Comparison of ENCODE assay signal across 8 mouse cellular contexts in genomic region chr5:118155565-118155947, GRCm38 (mm10). TPM values are rescaled to one million over a fixed set of nuclear protein-coding genes. Genes with fewer than 3 reads are reported as not detected.
DNase-seq lines count a peak whose midpoint lies in the region; ATAC-seq and TF ChIP-seq lines count a peak whose summit lies in the region.

No protein-coding gene starts in this region.

- peak overlapping the region; percentile 98 for H3K4me3 ChIP-seq in kidney, embryonic 15.5 days (replicated peaks)
- peak overlapping the region; percentile 83 for H3K4me3 ChIP-seq in cortical plate, adult 2 months (ENCODE audit: insufficient read depth, low read length)
- H3K4me3 ChIP-seq in hindbrain, embryonic 15.5 days = peak overlapping the region; percentile 79
- H3K4me3 ChIP-seq in midbrain, embryonic 14.5 days (replicated peaks; ENCODE audit: low read depth, low read length) = peak overlapping the region; percentile 91

- no peak for ATAC-seq in kidney, embryonic 15.5 days (replicated peaks; ENCODE audit: low FRiP score)
- no peak; the same call in 1 of the 2 replicates for ATAC-seq in hindbrain, embryonic 15.5 days (ENCODE audit: low FRiP score, low read depth)
- no peak for ATAC-seq in midbrain, embryonic 14.5 days (ENCODE audit: low FRiP score, low TSS enrichment)

- no peak for TF ChIP-seq POLR2A in cortical plate, adult 2 months (IDR thresholded peaks at IDR 0.05; ENCODE audit: extremely low read depth, insufficient read depth, low read length)

- peaks cover 12% of the 10 kb centered on the region for H3K36me3 ChIP-seq in kidney, embryonic 15.5 days
- H3K36me3 ChIP-seq in hindbrain, embryonic 15.5 days = peaks cover 3% of the 10 kb centered on the region; the same call in 1 of the 2 replicates
- H3K36me3 ChIP-seq in midbrain, embryonic 14.5 days (ENCODE audit: control insufficient read depth, insufficient read depth, low read length) = peaks cover 8% of the 10 kb centered on the region; the same call in 1 of the 2 replicates

- H3K9me3 ChIP-seq in kidney, embryonic 15.5 days (replicated peaks) = no peaks in the 10 kb centered on the region
- no peaks in the 10 kb centered on the region for H3K9me3 ChIP-seq in hindbrain, embryonic 15.5 days
- no peaks in the 10 kb centered on the region for H3K9me3 ChIP-seq in midbrain, embryonic 14.5 days (ENCODE audit: control insufficient read depth, low read length)

- H3K9ac ChIP-seq in kidney, embryonic 15.5 days = 0 out of 2 replicates have a peak overlapping the region, but pooled peaks have one; percentile 94
- peak overlapping the region; percentile 95; the same call in 1 of the 2 replicates for H3K9ac ChIP-seq in hindbrain, embryonic 15.5 days
- peak overlapping the region; percentile 91; the same call in 1 of the 2 replicates for H3K9ac ChIP-seq in midbrain, embryonic 14.5 days (replicated peaks; ENCODE audit: low read length)

- peak overlapping the region; percentile 73 for H3K4me2 ChIP-seq in kidney, embryonic 15.5 days
- peak overlapping the region; percentile 80 for H3K4me2 ChIP-seq in hindbrain, embryonic 15.5 days
- H3K4me2 ChIP-seq in midbrain, embryonic 14.5 days (ENCODE audit: low read length) = peak overlapping the region; percentile 81

- WGBS in kidney, embryonic 15.5 days = 18% methylated on average over 9 of the region's 9 CpGs
- whole genome bisulfite sequencing in hindbrain, embryonic 15.5 days = 19% methylated on average over 9 of the region's 9 CpGs
- WGBS in midbrain, embryonic 14.5 days = 21% methylated on average over 9 of the region's 9 CpGs

- no peak for TF ChIP-seq CTCF in cortical plate, adult 2 months (IDR thresholded peaks at IDR 0.05; ENCODE audit: extremely low read depth, insufficient read depth, low read length)

- no peak for DNase-seq in kidney, adult 8-10 months
- DNase-seq in midbrain, embryonic 14.5 days = no peak
- no peak for DNase-seq in embryo, embryonic 10 days (ENCODE audit: low spot score)
- no peak for DNase-seq in gastrocnemius, adult 18-20 months (ENCODE audit: low spot score)
- DNase-seq in gastrocnemius, postnatal 4 days (ENCODE audit: low spot score in 2 of 2) = no peak

- peaks cover under 1% of the 10 kb centered on the region; the same call in 1 of the 2 replicates for H3K27me3 ChIP-seq in kidney, embryonic 15.5 days
- H3K27me3 ChIP-seq in hindbrain, embryonic 15.5 days = no peaks in the 10 kb centered on the region
- no peaks in the 10 kb centered on the region for H3K27me3 ChIP-seq in midbrain, embryonic 14.5 days (ENCODE audit: control insufficient read depth, insufficient read depth, low read length)

- peaks cover 22% of the 10 kb centered on the region for H3K4me1 ChIP-seq in kidney, embryonic 15.5 days
- no peaks in the 10 kb centered on the region; the same call in 1 of the 2 replicates for H3K4me1 ChIP-seq in cortical plate, adult 2 months (ENCODE audit: control insufficient read depth, insufficient read depth, low read length)
- peaks cover 25% of the 10 kb centered on the region for H3K4me1 ChIP-seq in hindbrain, embryonic 15.5 days (replicated peaks)
- H3K4me1 ChIP-seq in midbrain, embryonic 14.5 days (ENCODE audit: control insufficient read depth, insufficient read depth, low read length) = peaks cover 14% of the 10 kb centered on the region

- 0 out of 2 replicates have a peak overlapping the region, but pooled peaks have one; percentile 75 for H3K27ac ChIP-seq in kidney, embryonic 15.5 days
- no peak overlapping the region for H3K27ac ChIP-seq in cortical plate, adult 2 months (ENCODE audit: insufficient read depth, low read length)
- peak overlapping the region; percentile 73; the same call in 1 of the 2 replicates for H3K27ac ChIP-seq in hindbrain, embryonic 15.5 days (replicated peaks)
- peak overlapping the region; percentile 70; the same call in 1 of the 2 replicates for H3K27ac ChIP-seq in midbrain, embryonic 14.5 days (replicated peaks; ENCODE audit: low read depth, low read length)

RNA-seq across cellular contexts. Expression of gene Fbxw8, which starts 0.3 kb away (rescaled TPM):
- polyA plus RNA-seq in kidney, embryonic 15.5 days (2015; fragmentation: Nextera tagmentation; extraction: Ambion mirVana) = 25.7 and 28.9 TPM in 2 replicates
- polyA plus RNA-seq in cortical plate, adult 2 months (2012; rRNA removed) = 31.8 and 31.9 TPM in 2 replicates
- polyA plus RNA-seq in hindbrain, embryonic 15.5 days (2015; fragmentation: Nextera tagmentation; extraction: Ambion mirVana) = 21.1 and 21.7 TPM in 2 replicates
- polyA plus RNA-seq in midbrain, embryonic 14.5 days (2014; fragmentation: Nextera tagmentation; extraction: Ambion mirVana) = 21.4 and 21.6 TPM in 2 replicates
- 10 to 100 TPM; 20.5 to 21.1 TPM for total RNA-seq in gastrocnemius, adult 18-20 months (2021)
- 10 to 100 TPM; 60.2 to 61.6 TPM for total RNA-seq in gastrocnemius, postnatal 4 days (2021)

RNA-seq across cellular contexts. Expression of gene Hrk, which starts 8.9 kb away (rescaled TPM):
- 0.09 and 0.12 TPM in 2 replicates for polyA plus RNA-seq in kidney, embryonic 15.5 days (2015; fragmentation: Nextera tagmentation; extraction: Ambion mirVana)
- polyA plus RNA-seq in cortical plate, adult 2 months (2012; rRNA removed) = 15.5 and 16.9 TPM in 2 replicates
- 4.9 and 5.8 TPM in 2 replicates for polyA plus RNA-seq in hindbrain, embryonic 15.5 days (2015; fragmentation: Nextera tagmentation; extraction: Ambion mirVana)
- 1.4 and 2.9 TPM in 2 replicates for polyA plus RNA-seq in midbrain, embryonic 14.5 days (2014; fragmentation: Nextera tagmentation; extraction: Ambion mirVana)
- total RNA-seq in gastrocnemius, adult 18-20 months (2021) = under 1 TPM; 0.12 to 0.21 TPM
- not detected for total RNA-seq in gastrocnemius, postnatal 4 days (2021)
